Mouse (Mus musculus): Measurements from ENCODE around the gene Entpd8.

Entpd8 gene

GRCm38 (mm10) chr2:25098005-25098615 lies 18.0 kb downstream of the Entpd8 start:
- no peak for DNase-seq

- DNase-seq = peak; percentile 15
Measured at GRCm38 (mm10) chr2:25098956-25099355, 18.9 kb downstream of the Entpd8 start.

GRCm38 (mm10) chr2:25099703-25100102 lies 19.6 kb downstream of the Entpd8 start:
- no peak for DNase-seq

GRCm38 (mm10) chr2:25104122-25104521 lies 24.0 kb downstream of the Entpd8 start:
- no peak for DNase-seq

- no peak for DNase-seq
Measured at GRCm38 (mm10) chr2:25106045-25106444, 25.9 kb downstream of the Entpd8 start.

GRCm38 (mm10) chr2:25109487-25109886 lies 29.4 kb downstream of the Entpd8 start:
- no peak for DNase-seq

GRCm38 (mm10) chr2:25110505-25111183 lies 30.5 kb downstream of the Entpd8 start:
- DNase-seq = no peak

- DNase-seq = peak; percentile 34
Measured at GRCm38 (mm10) chr2:25111184-25111791, 31.2 kb downstream of the Entpd8 start.

GRCm38 (mm10) chr2:25114308-25114707 lies 34.2 kb downstream of the Entpd8 start:
- no peak for DNase-seq

GRCm38 (mm10) chr2:25115442-25115841 lies 35.3 kb downstream of the Entpd8 start:
- DNase-seq = no peak

GRCm38 (mm10) chr2:25120963-25121362 lies 40.9 kb downstream of the Entpd8 start:
- no peak for DNase-seq

GRCm38 (mm10) chr2:25122666-25123065 lies 42.6 kb downstream of the Entpd8 start:
- DNase-seq = no peak

- DNase-seq = no peak
Measured at GRCm38 (mm10) chr2:25123527-25123926, 43.4 kb downstream of the Entpd8 start.

- no peak for DNase-seq
Measured at GRCm38 (mm10) chr2:25124411-25124810, 44.3 kb downstream of the Entpd8 start.

GRCm38 (mm10) chr2:25125146-25125545 lies 45.0 kb downstream of the Entpd8 start:
- DNase-seq = no peak

GRCm38 (mm10) chr2:25126011-25127010 lies 46.2 kb downstream of the Entpd8 start:
- no peak for DNase-seq

GRCm38 (mm10) chr2:25127206-25127605 lies 47.1 kb downstream of the Entpd8 start:
- DNase-seq = peak; percentile 93

GRCm38 (mm10) chr2:25128072-25128471 lies 48.0 kb downstream of the Entpd8 start:
- no peak for DNase-seq

GRCm38 (mm10) chr2:25131601-25132000 lies 51.5 kb downstream of the Entpd8 start:
- no peak for DNase-seq
